Mouse (Mus musculus): ENCODE results near the gene Rpap3.
A peak's percentile ranks its signal among the peaks of the same experiment; 100 is the strongest.

- TF ChIP-seq CTCF (IDR thresholded peaks at IDR 0.05; ENCODE audit: extremely low read depth, insufficient read depth, low read length) (no peak), POLR2A (IDR thresholded peaks at IDR 0.05; ENCODE audit: extremely low read depth, insufficient read depth, low read length) (peak; percentile 73)
Measured at GRCm38 (mm10) chr15:97705211-97706050, at the start of gene Rpap3.

All from cortical plate, adult 2 months (tissue).